Mouse (Mus musculus) left cerebral cortex, postnatal 25 days (tissue): ENCODE results near the gene Gpr37l1. TPM values are rescaled to one million over a fixed set of nuclear protein-coding genes. Genes with fewer than 3 reads are reported as not detected.
"Not testable (repeated sequence)": the region's sequence is repeated elsewhere in the genome, so short reads cannot be mapped to it uniquely, and the experiment has no call there.

Experiments
- DNase-seq, 2 experiments: peaks; one replicate each; pipeline ENCODE4 v3.0.0; 2022; ENCODE audit warnings: low spot score in 2 of 2, mixed read lengths in 1 of 2
- intact Hi-C: fragments of 180-260 bp; cut with DNase I; formaldehyde crosslinking; loops from one replicate; pipeline ENCODE4 v1.15.1; 2025
- total RNA-seq, 2 experiments: library from RNA; stranded (reverse); gene quantifications; 2 replicates each; pipeline ENCODE4 v1.2.3; 2021

Gpr37l1 gene
- total RNA-seq, 2 experiments from 2014 or later = 182 to 212 TPM

- no peak for DNase-seq
- intact Hi-C loops = no loop called here
These were observed 37.8 kb downstream of the Gpr37l1 start for GRCm38 (mm10) chr1:135129543-135130183.

GRCm38 (mm10) chr1:135128986-135129385 lies 38.5 kb downstream of the Gpr37l1 start:
- intact Hi-C loops = no loop called here
- no peak for DNase-seq

DNA sequence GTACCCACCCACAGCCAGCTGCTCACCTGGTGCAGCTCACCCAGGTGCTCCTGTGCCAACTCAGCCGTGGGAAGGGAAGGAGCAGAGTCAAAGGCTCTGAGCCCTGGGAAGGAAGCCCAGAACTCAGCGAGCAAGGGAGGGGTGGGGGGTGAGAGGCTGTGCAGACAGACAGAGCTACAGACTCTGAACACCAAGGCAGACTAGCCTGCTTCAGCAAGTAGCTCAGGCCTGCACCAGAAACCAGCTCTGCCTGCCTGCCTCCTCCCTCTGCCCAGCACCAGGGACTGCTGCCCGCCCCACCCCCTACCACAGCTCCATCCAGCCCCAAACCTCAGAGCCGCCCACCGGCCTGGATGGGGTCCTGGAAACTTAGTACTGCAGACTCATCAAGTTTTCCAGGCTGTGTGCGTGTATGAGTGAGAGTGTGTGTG lies 39.5 kb downstream of the Gpr37l1 start:
- DNase-seq = peak in 1 of 2 experiments; percentile 19
- intact Hi-C loops = no loop called here

DNA sequence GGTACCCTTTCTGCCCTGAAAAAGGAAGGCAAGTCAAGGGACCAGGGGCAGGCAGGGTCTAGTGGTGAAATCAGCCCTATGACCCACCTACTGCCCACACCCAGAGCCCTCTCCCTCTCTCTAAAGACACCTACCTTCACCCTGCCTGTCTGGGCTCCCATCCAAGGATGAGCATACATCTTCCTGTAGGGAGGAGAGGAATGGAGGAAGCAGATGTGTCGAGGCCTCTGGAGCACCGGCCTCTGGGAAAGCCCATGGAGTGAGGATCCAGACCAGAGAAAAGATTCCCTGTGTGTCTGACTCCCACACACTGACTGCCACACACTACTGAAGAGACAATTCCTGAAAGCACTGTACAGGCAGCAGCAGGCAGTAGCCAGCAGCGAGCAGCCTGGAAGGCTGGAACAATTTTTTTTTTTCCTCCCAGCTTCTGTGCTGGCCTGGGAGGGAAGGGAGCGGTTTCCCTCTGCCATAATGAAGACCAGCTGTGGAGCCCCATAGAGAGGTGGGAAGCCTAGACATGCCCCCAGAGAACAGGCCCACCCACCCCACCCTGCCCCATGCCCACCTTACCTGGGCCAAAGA lies 40.9 kb downstream of the Gpr37l1 start:
- DNase-seq = peak in 1 of 2 experiments; percentile 72
- intact Hi-C loops = no loop called here

DNA sequence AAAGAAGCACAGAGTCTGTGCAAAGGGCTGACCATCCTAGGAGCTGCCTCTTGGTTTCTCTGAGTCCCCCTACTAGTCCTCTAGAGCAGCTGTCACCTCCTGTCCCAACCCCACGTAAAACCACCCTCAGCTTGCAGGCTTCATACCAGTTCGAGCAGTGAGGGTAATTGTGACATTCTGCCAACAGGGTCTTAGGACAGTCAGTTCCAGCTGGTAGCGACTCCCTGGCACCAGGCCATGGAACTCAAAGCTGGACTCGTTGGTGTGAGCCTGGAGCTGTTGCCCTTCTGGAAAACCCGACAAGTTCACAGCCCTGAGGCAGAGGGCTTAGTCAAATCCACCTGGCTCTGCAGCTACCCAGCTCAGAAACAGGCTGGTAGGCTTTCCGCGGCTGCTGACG lies 41.5 kb downstream of the Gpr37l1 start:
- no peak for DNase-seq
- intact Hi-C loops = no loop called here

- intact Hi-C loops = no loop called here
- no peak for DNase-seq
These were observed 42.7 kb downstream of the Gpr37l1 start for GRCm38 (mm10) chr1:135124573-135125363.

DNA sequence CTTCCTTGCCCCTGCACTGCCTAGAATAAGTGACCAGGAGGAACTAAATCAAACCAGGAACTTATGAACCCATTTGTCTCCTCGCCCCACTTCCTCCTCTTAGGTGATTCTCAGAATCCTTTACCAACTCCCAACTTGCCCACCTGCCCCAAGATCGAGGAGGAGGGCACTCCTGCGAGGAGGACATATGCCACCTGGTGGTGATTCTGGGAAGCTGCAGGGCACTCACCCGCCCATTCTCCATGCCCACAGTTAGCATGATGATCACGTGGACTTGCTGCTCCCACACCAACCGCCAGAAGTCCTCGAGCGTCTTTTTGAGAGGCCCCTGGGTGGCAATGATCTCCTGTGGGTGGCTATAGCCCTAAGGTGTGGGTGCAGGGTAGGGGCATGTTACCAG lies 54.8 kb downstream of the Gpr37l1 start:
- peak; percentile 42 to 49 for DNase-seq
- intact Hi-C loops = no loop called here

GRCm38 (mm10) chr1:135111271-135111670 lies 56.2 kb downstream of the Gpr37l1 start:
- DNase-seq, intact Hi-C loops: not testable (repeated sequence)

Other genes starting within 250 kb of the Gpr37l1 start
- gene Ppp1r12b, start 211.7 kb downstream of the Gpr37l1 start, total RNA-seq = 10 to 100 TPM; 79.1 to 81.7 TPM
- gene Ube2t, start 205.1 kb downstream of the Gpr37l1 start, total RNA-seq = 1 to 10 TPM; 2.7 to 3.1 TPM
- 1 to 10 TPM; 1.5 to 2.1 TPM for gene Lgr6, start 62.4 kb downstream of the Gpr37l1 start, total RNA-seq
- gene Ptpn7, start 35.0 kb downstream of the Gpr37l1 start, total RNA-seq = 1 to 10 TPM in 1 of 2 experiments, under 1 TPM in 1; 0.16 to 1.0 TPM
- gene Arl8a, start 20.9 kb downstream of the Gpr37l1 start, total RNA-seq = 100 to 1,000 TPM; 261 to 278 TPM
- gene Elf3, start 90.9 kb upstream of the Gpr37l1 start, total RNA-seq = under 1 TPM in 1 of 2 experiments, not detected in 1; 0.16 TPM
- gene Rnpep, start 116.4 kb upstream of the Gpr37l1 start, total RNA-seq = 10 to 100 TPM; 50.5 to 54.8 TPM
- gene Timm17a, start 146.1 kb upstream of the Gpr37l1 start, total RNA-seq = 100 to 1,000 TPM; 159 to 175 TPM
- under 1 TPM; 0.76 to 0.94 TPM for gene Lmod1, start 157.1 kb upstream of the Gpr37l1 start, total RNA-seq
- gene Shisa4, start 207.6 kb upstream of the Gpr37l1 start, total RNA-seq = 100 to 1,000 TPM; 188 to 196 TPM